In genomic region chr6:87424037-87424816, GRCm38 (mm10) we compare ENCODE assay signal across 11 mouse cellular contexts. TPM values are rescaled to one million over a fixed set of nuclear protein-coding genes. Genes with fewer than 3 reads are reported as not detected.
DNase-seq lines count a peak whose midpoint lies in the region; TF ChIP-seq lines count a peak whose summit lies in the region.
"Had no signal": no experiment of that assay in that cellular context is flagged by ENCODE, and none has a peak within 500 bp of the region (broad histone marks: within the 10 kb centered on the region; RNA-seq: fewer than 3 reads in every experiment).

No protein-coding gene starts in this region.

- TF ChIP-seq CTCF in gastrocnemius, adult 2 months (IDR thresholded peaks at IDR 0.05), result no peak
- no peak for TF ChIP-seq CTCF in kidney, adult 2 months (conservative IDR thresholded peaks at IDR 0.05; ENCODE audit: insufficient read depth, insufficient read length, low read depth, low read length)

- H3K36me3 ChIP-seq in kidney, adult 2 months (ENCODE audit: control insufficient read depth, insufficient read depth, low read length), result no peaks in the 10 kb centered on the region
- H3K36me3 ChIP-seq: embryonic facial prominence, embryonic 13.5 days had no signal

- H3K27ac ChIP-seq in gastrocnemius, adult 2 months, result no peak overlapping the region
- no peak overlapping the region for H3K27ac ChIP-seq in kidney, adult 2 months (ENCODE audit: insufficient read depth, low read depth, low read length)
- H3K27ac ChIP-seq: embryonic facial prominence, embryonic 13.5 days had no signal

- H3K4me3 ChIP-seq in gastrocnemius, adult 2 months, result peak overlapping the region; percentile 54
- H3K4me3 ChIP-seq in kidney, adult 2 months (ENCODE audit: insufficient read depth, low read depth, low read length), result peak overlapping the region; percentile 35; the same call in 1 of the 2 replicates
- H3K4me3 ChIP-seq: embryonic facial prominence, embryonic 13.5 days had no signal

- intact Hi-C loops in gastrocnemius, adult 2 months (cut with DNase I), result no loop called here
- intact Hi-C loops in gastrocnemius, postnatal 36 days (cut with DNase I), result no loop called here

- WGBS in kidney, adult 2 months, result 55% methylated on average over 19 of the region's 19 CpGs

- H3K27me3 ChIP-seq in kidney, adult 2 months (replicated peaks; ENCODE audit: control insufficient read depth, insufficient read depth, low read length), result no peaks in the 10 kb centered on the region; the same call in 1 of the 2 replicates
- H3K27me3 ChIP-seq: embryonic facial prominence, embryonic 13.5 days had no signal

- no peak for TF ChIP-seq POLR2A in kidney, adult 2 months (IDR thresholded peaks at IDR 0.05; ENCODE audit: low read depth, low read length)

- H3K4me1 ChIP-seq in kidney, adult 2 months (ENCODE audit: control insufficient read depth, insufficient read depth, low read length), result no peaks in the 10 kb centered on the region
- H3K4me1 ChIP-seq: embryonic facial prominence, embryonic 13.5 days had no signal

- DNase-seq in gastrocnemius, adult 2 months, result no peak
- DNase-seq in gastrocnemius, adult 8-10 months (ENCODE audit: low spot score in 2 of 2), result no peak
- peak; percentile 65 for DNase-seq in right cerebral cortex, postnatal 4 days
- DNase-seq in right cerebral cortex, adult 18-20 months, result no peak
- peak; percentile 62 for DNase-seq in kidney, adult 2 months
- DNase-seq in spleen, adult 18-20 months, result no peak
- no peak for DNase-seq in embryo, embryonic 10.5 days (ENCODE audit: low spot score)
- DNase-seq in gastrocnemius, postnatal 36 days, result no peak

RNA-seq across cellular contexts. Expression of gene Bmp10, which starts 4.6 kb away (rescaled TPM):
- not detected for total RNA-seq in gastrocnemius, adult 2 months (2021)
- not detected for total RNA-seq in gastrocnemius, adult 8-10 months (2022)
- polyA plus RNA-seq in kidney, adult 2 months (2012; rRNA removed), result not detected in 2 replicates
- total RNA-seq in gastrocnemius, postnatal 36 days (2021), result not detected
- polyA plus RNA-seq: embryonic facial prominence, embryonic 13.5 days; spleen, adult 2 months had no signal

RNA-seq across cellular contexts. Expression of gene Gkn3, which starts 35.5 kb away (rescaled TPM):
- 1 to 10 TPM; 1.0 to 1.2 TPM for total RNA-seq in gastrocnemius, adult 2 months (2021)
- 1 to 10 TPM in 3 of 4 experiments, not detected in 1; 1.1 to 1.4 (median 1.2) TPM for total RNA-seq in gastrocnemius, adult 8-10 months (2022)
- 0.58 and 1.5 TPM in 2 replicates for polyA plus RNA-seq in kidney, adult 2 months (2012; rRNA removed)
- total RNA-seq in gastrocnemius, postnatal 36 days (2021), result under 1 TPM; 0.41 to 0.94 TPM
- total RNA-seq: liver, adult 2 months had no signal
- polyA plus RNA-seq: liver, adult 2 months; spleen, adult 2 months had no signal

RNA-seq across cellular contexts. Expression of gene Gkn2, which starts 51.1 kb away (rescaled TPM):
- not detected for total RNA-seq in gastrocnemius, adult 2 months (2021)
- not detected for total RNA-seq in gastrocnemius, adult 8-10 months (2022)
- polyA plus RNA-seq in kidney, adult 2 months (2012; rRNA removed), result not detected in 2 replicates
- total RNA-seq in gastrocnemius, postnatal 36 days (2021), result not detected
- total RNA-seq: liver, adult 2 months had no signal
- polyA plus RNA-seq: embryonic facial prominence, embryonic 13.5 days; liver, adult 2 months; spleen, adult 2 months had no signal

Comparison
In these comparisons a context has a peak if more than half of its experiments do, and no peak if none do; other contexts are left out.
1. DNase-seq: peak in right cerebral cortex, postnatal 4 days (single experiment) and kidney, adult 2 months (single experiment); none in gastrocnemius, adult 2 months (single experiment), gastrocnemius, adult 8-10 months (0 of 2), right cerebral cortex, adult 18-20 months (single experiment), spleen, adult 18-20 months (0 of 2), embryo, embryonic 10.5 days (single experiment) and gastrocnemius, postnatal 36 days (0 of 2).